Mouse (Mus musculus) embryonic facial prominence, embryonic 14.5 days (tissue): ENCODE measurements around the gene Polr2h. TPM values are rescaled to one million over a fixed set of nuclear protein-coding genes. Genes with fewer than 3 reads are reported as not detected.

Experiments
- ATAC-seq: fragments of 200-750 bp; cut with Nextera tagmentation; 2 replicates; pipeline ENCODE4 v1.8.0; 2017; ENCODE audit warnings: low read depth, moderate number of reproducible peaks, moderate TSS enrichment
- DNase-seq: peaks from one replicate; pipeline ENCODE4 v3.0.0-alpha.2; 2015; ENCODE audit warnings: low spot score
- H3K27ac ChIP-seq: fragments of 300-500 bp; sonication (generic); replicated peaks from 2 replicates; pipeline ENCODE4 v1.5.1; 2014; ENCODE audit warnings: low read depth, mild to moderate bottlenecking, low read length, moderate library complexity
- H3K27me3 ChIP-seq: fragments of 300-500 bp; sonication (generic); replicated peaks from 2 replicates; pipeline ENCODE4 v1.6.1; 2014; ENCODE audit warnings: low read length; ENCODE audit not compliant: control insufficient read depth, insufficient read depth
- H3K36me3 ChIP-seq: fragments of 300-500 bp; sonication (generic); 2 replicates; pipeline ENCODE4 v1.6.1; 2014; ENCODE audit warnings: low read length, mixed read lengths; ENCODE audit not compliant: control insufficient read depth, insufficient read depth
- H3K4me1 ChIP-seq: fragments of 300-500 bp; sonication (generic); 2 replicates; pipeline ENCODE4 v1.6.1; 2014; ENCODE audit warnings: antibody characterized with exemption, low read length; ENCODE audit not compliant: control insufficient read depth, insufficient read depth
- H3K4me2 ChIP-seq: fragments of 300-500 bp; sonication (generic); 2 replicates; pipeline ENCODE4 v1.6.1; 2014; ENCODE audit warnings: low read depth, mild to moderate bottlenecking, low read length, moderate library complexity, mixed read lengths
- H3K4me3 ChIP-seq: fragments of 300-500 bp; sonication (generic); 2 replicates; pipeline ENCODE4 v1.5.1; 2014; ENCODE audit warnings: low read depth, mild to moderate bottlenecking, low read length
- H3K9ac ChIP-seq: fragments of 300-500 bp; sonication (generic); 2 replicates; pipeline ENCODE4 v1.6.1; 2014; ENCODE audit warnings: low read depth, mild to moderate bottlenecking, low read length, moderate library complexity, mixed read lengths
- H3K9me3 ChIP-seq: fragments of 300-500 bp; sonication (generic); 2 replicates; pipeline ENCODE4 v1.6.1; 2016; ENCODE audit warnings: low read length; ENCODE audit not compliant: control insufficient read depth
- WGBS: fragments of 180-500 bp; shearing (Covaris S2); extraction: QIAGEN DNeasy Blood & Tissue Kit; methylation state at CpG from one replicate; pipeline ENCODE4 v1.1.7; 2014; 5-methylcytosine and 5-hydroxymethylcytosine counted together
- polyA plus RNA-seq: library from polyadenylated mRNA; unstranded; fragments of >200 nt; fragmentation: Nextera tagmentation; extraction: Ambion mirVana; gene quantifications from 2 replicates; pipeline ENCODE4 v1.2.1, GENCODE M21; 2014

Polr2h gene
- polyA plus RNA-seq, 1 experiment from 2014 or later = 107 TPM

DNA sequence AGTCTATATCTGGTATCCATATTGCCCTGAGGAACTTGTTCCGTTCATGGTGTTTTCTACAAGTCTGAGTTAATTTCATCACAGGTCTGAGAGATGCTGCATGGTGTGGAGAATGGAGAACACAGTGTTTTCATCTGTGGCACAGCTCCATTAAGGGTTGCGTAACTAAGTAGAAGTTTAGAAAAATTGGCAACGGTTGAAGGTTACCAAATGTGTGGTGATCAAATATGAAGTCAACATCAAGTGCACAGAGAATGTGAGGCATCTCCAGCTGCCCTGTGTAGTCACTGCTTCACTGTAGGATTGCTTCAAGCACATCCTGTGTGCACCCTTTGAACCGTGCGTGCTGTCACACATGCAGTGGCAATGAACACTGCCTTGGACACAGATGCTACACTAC, 38.6 kb downstream of the Polr2h start:
- DNase-seq (no peak), ATAC-seq (no peak)
- H3K27ac ChIP-seq = no peak overlapping the region
- no peaks in the 10 kb centered on the region for H3K27me3 ChIP-seq
- H3K9me3 ChIP-seq = no peaks in the 10 kb centered on the region
- no peaks in the 10 kb centered on the region for H3K36me3 ChIP-seq
- H3K4me2 ChIP-seq = no peak overlapping the region
- WGBS = 83% methylated on average over 5 of the region's 5 CpGs
- no peaks in the 10 kb centered on the region for H3K4me1 ChIP-seq
- no peak overlapping the region for H3K4me3 ChIP-seq
- no peak overlapping the region for H3K9ac ChIP-seq

DNA sequence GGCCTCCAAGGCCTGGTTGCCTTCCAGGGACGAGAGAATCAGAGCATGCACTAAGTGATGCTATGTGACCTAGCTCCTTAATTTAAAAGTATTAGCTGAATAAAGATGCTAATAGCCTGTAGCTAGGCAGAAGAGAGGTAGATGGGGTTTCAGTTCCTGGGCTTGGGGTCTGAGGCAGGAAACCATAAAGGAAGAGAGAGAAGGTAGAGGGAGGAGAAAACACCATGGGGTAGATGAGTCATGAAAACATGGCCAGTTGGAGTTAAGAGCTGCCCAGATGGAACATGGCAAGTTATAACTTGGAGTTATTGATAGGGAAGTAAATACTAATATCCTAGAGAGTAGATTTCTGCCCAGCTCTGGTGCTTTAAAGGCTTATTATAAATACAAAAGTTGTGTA, 39.9 kb downstream of the Polr2h start:
- Histone ChIP-seq H3K27ac (no peak overlapping the region), H3K9me3 (no peaks in the 10 kb centered on the region), H3K4me3 (no peak overlapping the region), H3K4me2 (no peak overlapping the region), H3K36me3 (no peaks in the 10 kb centered on the region), H3K4me1 (no peaks in the 10 kb centered on the region), H3K9ac (no peak overlapping the region), H3K27me3 (no peaks in the 10 kb centered on the region)
- ATAC-seq (no peak), DNase-seq (no peak)
- WGBS = 77% methylated on average over 1 of the region's 1 CpGs

DNA sequence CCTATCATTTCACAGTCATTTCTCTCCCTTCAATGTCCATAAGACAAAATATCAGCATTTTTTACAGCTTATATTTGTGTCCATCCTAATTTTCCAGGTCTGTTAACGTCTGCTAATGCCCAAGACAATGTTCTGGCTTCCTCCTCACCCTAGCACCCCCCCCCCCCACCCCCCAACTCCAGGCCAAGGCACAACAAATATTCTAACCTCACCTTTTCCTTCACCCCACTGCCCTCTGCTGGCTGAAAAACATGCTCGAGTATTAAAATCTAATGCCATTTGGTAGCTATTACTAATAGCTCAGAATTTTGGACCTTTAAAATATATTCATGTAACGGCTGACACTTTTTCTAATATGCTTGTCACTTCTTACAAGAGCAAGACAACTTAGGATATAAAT, 44.2 kb downstream of the Polr2h start:
- Histone ChIP-seq H3K4me1 (no peaks in the 10 kb centered on the region), H3K27me3 (no peaks in the 10 kb centered on the region), H3K4me2 (no peak overlapping the region), H3K27ac (no peak overlapping the region), H3K36me3 (no peaks in the 10 kb centered on the region), H3K4me3 (no peak overlapping the region), H3K9ac (no peak overlapping the region), H3K9me3 (no peaks in the 10 kb centered on the region)
- DNase-seq (peak; percentile 27), ATAC-seq (no peak)
- 5% methylated on average over 3 of the region's 3 CpGs for WGBS

DNA sequence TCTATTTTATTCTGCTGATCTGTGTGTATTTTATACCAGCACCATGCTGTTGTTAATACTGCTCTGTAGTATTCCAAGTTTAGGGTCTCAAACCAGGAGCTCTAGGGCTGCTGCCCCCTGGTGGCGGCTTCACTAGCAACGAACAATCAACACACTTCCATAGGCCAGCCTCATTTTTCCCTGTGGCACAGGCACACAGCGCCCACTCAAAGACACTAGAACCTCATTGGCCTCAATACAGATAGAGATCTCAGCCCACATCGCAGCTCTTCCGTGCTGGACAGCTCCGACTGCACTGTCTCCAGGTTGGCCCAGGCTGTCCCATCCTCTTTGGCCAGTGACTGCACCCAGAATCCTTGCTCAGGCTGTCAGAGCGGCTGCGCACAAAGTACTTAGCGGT, 47.8 kb downstream of the Polr2h start:
- WGBS = 47% methylated on average over 9 of the region's 9 CpGs
- no peak overlapping the region for H3K27ac ChIP-seq
- H3K9me3 ChIP-seq = no peaks in the 10 kb centered on the region
- H3K4me2 ChIP-seq = no peak overlapping the region
- DNase-seq (no peak), ATAC-seq (no peak)
- H3K36me3 ChIP-seq = no peaks in the 10 kb centered on the region
- no peak overlapping the region for H3K9ac ChIP-seq
- H3K4me1 ChIP-seq = no peaks in the 10 kb centered on the region
- no peak overlapping the region for H3K4me3 ChIP-seq
- H3K27me3 ChIP-seq = no peaks in the 10 kb centered on the region

Other genes with a start within 250 kb of the Polr2h start
- 82.4 and 88.0 TPM in 2 replicates for gene Eif2b5, start 218.8 kb upstream of the Polr2h start, polyA plus RNA-seq
- gene Dvl3, start 200.7 kb upstream of the Polr2h start, polyA plus RNA-seq = 26.5 and 30.8 TPM in 2 replicates
- gene Ap2m1, start 182.2 kb upstream of the Polr2h start, polyA plus RNA-seq = 573 and 628 TPM in 2 replicates
- 54.2 and 61.5 TPM in 2 replicates for gene Abcf3, start 169.1 kb upstream of the Polr2h start, polyA plus RNA-seq
- 2.2 and 3.1 TPM in 2 replicates for gene Vwa5b2, start 128.2 kb upstream of the Polr2h start, polyA plus RNA-seq
- gene Eef1akmt4, start 106.1 kb upstream of the Polr2h start, polyA plus RNA-seq = 33.1 and 36.3 TPM in 2 replicates
- 0.70 TPM in 1 of 2 replicates, not detected in the other for gene Gm49333, start 106.1 kb upstream of the Polr2h start, polyA plus RNA-seq
- 40.2 and 40.6 TPM in 2 replicates for gene Alg3, start 105.9 kb upstream of the Polr2h start, polyA plus RNA-seq
- gene Camk2n2, start 96.4 kb upstream of the Polr2h start, polyA plus RNA-seq = 2.1 and 3.0 TPM in 2 replicates
- 3.3 and 5.0 TPM in 2 replicates for gene Ece2, start 87.8 kb upstream of the Polr2h start, polyA plus RNA-seq
- gene Psmd2, start 66.0 kb upstream of the Polr2h start, polyA plus RNA-seq = 278 and 312 TPM in 2 replicates
- 153 and 157 TPM in 2 replicates for gene Eif4g1, start 49.4 kb upstream of the Polr2h start, polyA plus RNA-seq
- gene Fam131a, start 24.4 kb upstream of the Polr2h start, polyA plus RNA-seq = 10.9 and 11.2 TPM in 2 replicates
- gene Clcn2, start 81 bp downstream of the Polr2h start, polyA plus RNA-seq = 11.9 and 13.3 TPM in 2 replicates
- gene Chrd, start 15.5 kb downstream of the Polr2h start, polyA plus RNA-seq = 9.1 and 11.7 TPM in 2 replicates
- 0.54 and 0.89 TPM in 2 replicates for gene Thpo, start 16.8 kb downstream of the Polr2h start, polyA plus RNA-seq